Mouse (Mus musculus) liver, adult (tissue): Measurements from ENCODE around the gene Zfp366.

Source experiments
- GATA4 ChIP-seq: IDR thresholded peaks from 2 replicates; pipeline ENCODE4 v1.6.1; 2014; ENCODE audit warnings: mild to moderate bottlenecking, low read length; ENCODE audit not compliant: insufficient replicate concordance

Gene Zfp366

GRCm38 (mm10) chr13:99233956-99234355 lies 49.3 kb downstream of the Zfp366 start:
- TF ChIP-seq GATA4, result no peak

- no peak for TF ChIP-seq GATA4
These were observed 51.0 kb downstream of the Zfp366 start for GRCm38 (mm10) chr13:99235428-99236210.

GRCm38 (mm10) chr13:99236222-99236621 lies 51.6 kb downstream of the Zfp366 start:
- TF ChIP-seq GATA4, result no peak

GRCm38 (mm10) chr13:99237122-99237521 lies 52.5 kb downstream of the Zfp366 start:
- no peak for TF ChIP-seq GATA4

GRCm38 (mm10) chr13:99237841-99238216 lies 53.2 kb downstream of the Zfp366 start:
- no peak for TF ChIP-seq GATA4

- TF ChIP-seq GATA4, result peak; percentile 79
These were observed 53.9 kb downstream of the Zfp366 start for GRCm38 (mm10) chr13:99238217-99239160.

- no peak for TF ChIP-seq GATA4
These were observed 54.5 kb downstream of the Zfp366 start for GRCm38 (mm10) chr13:99239161-99239530.

- no peak for TF ChIP-seq GATA4
These were observed 55.1 kb downstream of the Zfp366 start for GRCm38 (mm10) chr13:99239741-99240140.

GRCm38 (mm10) chr13:99241984-99242383 lies 57.4 kb downstream of the Zfp366 start:
- TF ChIP-seq GATA4, result no peak

- TF ChIP-seq GATA4, result no peak
These were observed 58.3 kb downstream of the Zfp366 start for GRCm38 (mm10) chr13:99242895-99243294.

- no peak for TF ChIP-seq GATA4
These were observed 59.2 kb downstream of the Zfp366 start for GRCm38 (mm10) chr13:99243831-99244230.

- TF ChIP-seq GATA4, result no peak
These were observed 59.8 kb downstream of the Zfp366 start for GRCm38 (mm10) chr13:99244471-99244870.

- no peak for TF ChIP-seq GATA4
These were observed 60.3 kb downstream of the Zfp366 start for GRCm38 (mm10) chr13:99244896-99245295.

GRCm38 (mm10) chr13:99245916-99246460 lies 61.4 kb downstream of the Zfp366 start:
- TF ChIP-seq GATA4, result no peak

GRCm38 (mm10) chr13:99250806-99251205 lies 66.2 kb downstream of the Zfp366 start:
- TF ChIP-seq GATA4, result no peak

GRCm38 (mm10) chr13:99254215-99254614 lies 69.6 kb downstream of the Zfp366 start:
- TF ChIP-seq GATA4, result no peak

- TF ChIP-seq GATA4, result no peak
These were observed 70.2 kb downstream of the Zfp366 start for GRCm38 (mm10) chr13:99254781-99255180.
